Mouse (Mus musculus) embryonic facial prominence, embryonic 11.5 days (tissue): Measurements from ENCODE around the gene Spocd1. TPM values are rescaled to one million over a fixed set of nuclear protein-coding genes. Genes with fewer than 3 reads are reported as not detected.
"Not testable (repeated sequence)": the region's sequence is repeated elsewhere in the genome, so short reads cannot be mapped to it uniquely, and the experiment has no call there.

Experiments
- ATAC-seq: fragments of 200-750 bp; cut with Nextera tagmentation; replicated peaks from 2 replicates; pipeline ENCODE4 v1.8.0; 2017; ENCODE audit warnings: low read depth; ENCODE audit not compliant: insufficient number of reproducible peaks, low FRiP score, low TSS enrichment
- DNase-seq: peaks from one replicate; pipeline ENCODE4 v3.0.0-alpha.2; 2015; ENCODE audit warnings: low spot score
- H3K27ac ChIP-seq: fragments of 300-500 bp; sonication (generic); replicated peaks from 2 replicates; pipeline ENCODE4 v1.5.1; 2014; ENCODE audit warnings: mild to moderate bottlenecking, low read depth, low read length, control low read depth
- H3K27me3 ChIP-seq: fragments of 300-500 bp; sonication (generic); 2 replicates; pipeline ENCODE4 v1.6.1; 2014; ENCODE audit warnings: mild to moderate bottlenecking, low read length, moderate library complexity, mixed read lengths; ENCODE audit not compliant: control insufficient read depth, insufficient read depth
- H3K36me3 ChIP-seq: fragments of 300-500 bp; sonication (generic); replicated peaks from 2 replicates; pipeline ENCODE4 v1.6.1; 2014; ENCODE audit warnings: low read depth, mild to moderate bottlenecking, low read length, moderate library complexity, mixed read lengths; ENCODE audit not compliant: control insufficient read depth, insufficient read depth
- H3K4me1 ChIP-seq: fragments of 300-500 bp; sonication (generic); 2 replicates; pipeline ENCODE4 v1.6.1; 2014; ENCODE audit warnings: low read length, mixed read lengths; ENCODE audit not compliant: control insufficient read depth, insufficient read depth
- H3K4me2 ChIP-seq: fragments of 300-500 bp; sonication (generic); 2 replicates; pipeline ENCODE4 v1.6.1; 2014; ENCODE audit warnings: low read depth, mild to moderate bottlenecking, control low read depth, low read length, moderate library complexity
- H3K4me3 ChIP-seq: fragments of 300-500 bp; sonication (generic); 2 replicates; pipeline ENCODE4 v1.5.1; 2014; ENCODE audit warnings: low read depth, low read length, control low read depth
- H3K9ac ChIP-seq: fragments of 300-500 bp; sonication (generic); replicated peaks from 2 replicates; pipeline ENCODE4 v1.6.1; 2014; ENCODE audit warnings: mild to moderate bottlenecking, control low read depth, low read length
- H3K9me3 ChIP-seq: fragments of 300-500 bp; sonication (generic); replicated peaks from 2 replicates; pipeline ENCODE4 v1.6.1; 2016; ENCODE audit warnings: mild to moderate bottlenecking, low read length, inconsistent platforms, mixed read lengths; ENCODE audit not compliant: control insufficient read depth
- WGBS: fragments of 180-500 bp; shearing (Covaris S2); extraction: QIAGEN DNeasy Blood & Tissue Kit; methylation state at CpG from one replicate; pipeline ENCODE4 v1.1.7; 2014; 5-methylcytosine and 5-hydroxymethylcytosine counted together
- polyA plus RNA-seq: library from polyadenylated mRNA; unstranded; fragments of >200 nt; fragmentation: Nextera tagmentation; extraction: Ambion mirVana; gene quantifications from 2 replicates; pipeline ENCODE4 v1.2.1, GENCODE M21; 2014

Spocd1 gene
- polyA plus RNA-seq, 1 experiment from 2014 or later: not detected

DNA sequence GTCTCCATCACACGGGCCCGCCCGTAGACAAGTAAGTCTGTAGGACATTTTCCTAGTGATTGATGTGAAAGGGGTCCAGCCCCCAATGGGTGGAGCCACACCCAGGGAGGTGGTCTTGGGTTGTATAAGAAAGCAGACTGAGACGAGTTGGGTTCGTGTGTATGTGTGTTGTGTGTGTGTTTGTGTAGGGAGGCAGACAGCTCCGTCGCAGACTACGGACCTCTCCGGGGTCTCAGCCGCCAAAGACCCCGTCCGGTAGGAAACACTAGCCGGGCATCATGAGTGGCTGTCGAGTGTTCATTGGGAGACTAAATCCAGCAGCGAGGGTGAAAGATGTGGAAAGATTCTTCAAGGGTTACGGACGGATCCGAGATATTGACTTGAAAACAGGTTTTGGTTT, 30.2 kb upstream of the Spocd1 start:
- not testable (repeated sequence) for ATAC-seq, H3K27me3 ChIP-seq, H3K27ac ChIP-seq, H3K36me3 ChIP-seq, H3K4me3 ChIP-seq, DNase-seq, H3K9ac ChIP-seq, H3K4me1 ChIP-seq, H3K4me2 ChIP-seq, H3K9me3 ChIP-seq
- WGBS: 97% methylated on average over 18 of the region's 18 CpGs

DNA sequence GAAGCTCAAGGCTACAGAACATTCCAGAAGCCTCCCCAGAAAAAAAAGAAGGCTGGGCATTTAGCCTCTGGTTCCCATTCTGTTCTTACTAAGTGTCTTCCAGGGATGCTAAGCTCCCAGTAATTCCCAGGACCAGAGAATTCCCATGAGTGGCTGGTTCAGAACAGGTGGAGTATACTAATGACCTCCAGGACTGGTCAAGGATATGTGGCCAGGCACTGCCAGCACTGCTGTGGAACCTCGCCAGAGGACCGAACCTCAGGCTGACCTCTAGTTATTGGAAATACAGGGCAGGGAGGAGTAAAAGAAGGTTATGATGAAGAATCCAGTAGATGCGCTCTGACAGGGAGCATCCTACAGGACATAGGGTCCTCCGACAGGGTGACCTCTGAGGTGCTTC, 26.7 kb upstream of the Spocd1 start:
- no peak overlapping the region for H3K4me2 ChIP-seq
- H3K9ac ChIP-seq: no peak overlapping the region
- H3K9me3 ChIP-seq: no peaks in the 10 kb centered on the region
- WGBS: 78% methylated on average over 4 of the region's 4 CpGs
- H3K27me3 ChIP-seq: no peaks in the 10 kb centered on the region
- H3K4me1 ChIP-seq: no peaks in the 10 kb centered on the region
- H3K27ac ChIP-seq: no peak overlapping the region
- DNase-seq (no peak), ATAC-seq (no peak)
- no peaks in the 10 kb centered on the region for H3K36me3 ChIP-seq
- no peak overlapping the region for H3K4me3 ChIP-seq

DNA sequence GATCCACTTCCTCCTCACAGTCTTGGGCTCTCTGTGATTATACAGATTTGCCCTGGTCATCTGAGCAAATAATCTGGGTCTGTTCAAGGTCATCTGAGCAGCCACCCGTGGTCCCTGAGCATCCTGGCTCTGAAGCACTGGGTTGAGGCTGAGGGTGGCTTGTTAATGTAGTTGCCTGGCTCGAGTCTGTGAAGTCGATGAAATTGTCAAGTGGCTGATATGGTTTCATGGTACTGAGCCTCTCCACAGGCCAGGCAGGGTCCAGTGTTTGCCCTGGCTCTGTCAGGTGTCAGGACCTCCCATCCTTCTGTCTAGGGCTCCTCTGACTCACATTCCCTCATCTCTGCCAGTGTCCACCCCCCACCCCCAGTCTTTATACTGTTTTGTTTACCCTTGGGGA, 25.5 kb upstream of the Spocd1 start:
- DNase-seq (no peak), ATAC-seq (no peak)
- Histone ChIP-seq H3K27me3 (no peaks in the 10 kb centered on the region), H3K27ac (no peak overlapping the region), H3K9ac (no peak overlapping the region), H3K4me3 (no peak overlapping the region), H3K4me2 (no peak overlapping the region), H3K4me1 (no peaks in the 10 kb centered on the region), H3K36me3 (no peaks in the 10 kb centered on the region), H3K9me3 (no peaks in the 10 kb centered on the region)
- 65% methylated on average over 3 of the region's 3 CpGs for WGBS

DNA sequence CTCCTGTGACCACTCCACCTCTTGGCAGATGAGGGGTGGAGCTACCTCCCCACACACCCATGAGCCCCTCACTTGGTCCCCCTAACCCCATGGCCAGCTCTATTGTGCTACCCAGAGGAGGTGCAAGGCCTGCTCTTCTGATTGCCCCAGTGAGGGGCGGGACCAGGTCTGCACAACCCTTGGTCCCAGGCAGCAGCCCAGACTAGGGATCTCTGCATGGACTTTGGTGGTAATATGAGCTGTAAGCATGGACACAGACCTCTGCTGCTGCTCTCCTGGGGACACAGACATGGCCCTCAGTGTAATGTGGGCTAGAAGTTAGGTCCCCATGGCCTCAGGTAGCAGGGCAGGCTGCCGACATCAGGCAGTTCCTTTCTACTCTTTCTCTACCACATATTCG, 24.0 kb upstream of the Spocd1 start:
- Histone ChIP-seq H3K4me3 (no peak overlapping the region), H3K27me3 (no peaks in the 10 kb centered on the region), H3K9ac (no peak overlapping the region), H3K36me3 (no peaks in the 10 kb centered on the region), H3K4me2 (no peak overlapping the region), H3K9me3 (no peaks in the 10 kb centered on the region), H3K27ac (no peak overlapping the region), H3K4me1 (no peaks in the 10 kb centered on the region)
- ATAC-seq: no peak
- 79% methylated on average over 3 of the region's 3 CpGs for WGBS
- no peak for DNase-seq

DNA sequence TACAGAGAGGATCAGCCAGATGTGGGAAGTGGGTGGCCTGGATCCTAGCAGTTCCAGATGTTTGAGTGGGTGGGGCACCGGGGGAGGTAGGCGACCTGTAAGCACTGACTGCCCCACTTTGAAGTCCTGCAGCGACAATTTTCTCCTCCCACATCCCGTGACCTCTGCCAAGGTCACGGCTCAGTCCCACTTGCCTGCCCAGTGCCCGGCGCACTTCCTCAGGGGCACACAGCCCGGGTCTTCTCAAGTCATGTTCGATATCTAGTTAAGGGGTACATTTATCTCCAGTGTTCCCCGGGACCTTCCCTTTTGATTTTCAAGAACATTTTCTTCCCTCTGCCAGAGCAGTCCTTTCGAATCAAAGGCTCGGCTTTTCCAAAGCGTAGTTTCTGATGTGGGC, 23.0 kb upstream of the Spocd1 start:
- H3K27me3 ChIP-seq: no peaks in the 10 kb centered on the region
- no peak overlapping the region for H3K4me2 ChIP-seq
- no peaks in the 10 kb centered on the region for H3K9me3 ChIP-seq
- H3K4me1 ChIP-seq: no peaks in the 10 kb centered on the region
- H3K4me3 ChIP-seq: no peak overlapping the region
- DNase-seq: peak; percentile 31
- no peak overlapping the region for H3K27ac ChIP-seq
- no peak for ATAC-seq
- H3K9ac ChIP-seq: no peak overlapping the region
- 58% methylated on average over 13 of the region's 13 CpGs for WGBS
- no peaks in the 10 kb centered on the region for H3K36me3 ChIP-seq

DNA sequence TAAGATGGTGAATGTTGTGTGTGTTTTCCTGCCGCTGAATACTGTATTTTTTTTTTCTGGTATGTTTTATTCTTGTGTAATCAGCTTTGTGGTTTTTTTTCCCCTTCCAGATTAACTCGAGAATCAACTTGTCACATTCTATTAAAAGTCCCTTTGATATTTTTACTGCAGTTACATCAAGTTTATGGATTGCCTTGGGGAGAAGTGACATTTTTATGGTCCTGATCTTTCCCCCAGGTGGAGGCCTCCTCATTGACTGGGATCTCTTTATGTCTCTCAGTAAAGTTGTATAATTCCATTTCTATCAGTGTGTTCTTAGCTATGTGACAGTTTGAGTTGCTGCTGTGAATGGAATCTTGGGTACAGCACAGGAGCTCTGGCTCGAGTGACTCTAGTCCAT, 20.2 kb upstream of the Spocd1 start:
- no peak overlapping the region for H3K27ac ChIP-seq
- no peak overlapping the region for H3K9ac ChIP-seq
- ATAC-seq (no peak), DNase-seq (no peak)
- no peaks in the 10 kb centered on the region for H3K27me3 ChIP-seq
- H3K4me3 ChIP-seq: no peak overlapping the region
- no peaks in the 10 kb centered on the region for H3K9me3 ChIP-seq
- H3K36me3 ChIP-seq: no peaks in the 10 kb centered on the region
- H3K4me2 ChIP-seq: no peak overlapping the region
- WGBS: 63% methylated on average over 3 of the region's 3 CpGs
- peaks cover 3% of the 10 kb centered on the region for H3K4me1 ChIP-seq

DNA sequence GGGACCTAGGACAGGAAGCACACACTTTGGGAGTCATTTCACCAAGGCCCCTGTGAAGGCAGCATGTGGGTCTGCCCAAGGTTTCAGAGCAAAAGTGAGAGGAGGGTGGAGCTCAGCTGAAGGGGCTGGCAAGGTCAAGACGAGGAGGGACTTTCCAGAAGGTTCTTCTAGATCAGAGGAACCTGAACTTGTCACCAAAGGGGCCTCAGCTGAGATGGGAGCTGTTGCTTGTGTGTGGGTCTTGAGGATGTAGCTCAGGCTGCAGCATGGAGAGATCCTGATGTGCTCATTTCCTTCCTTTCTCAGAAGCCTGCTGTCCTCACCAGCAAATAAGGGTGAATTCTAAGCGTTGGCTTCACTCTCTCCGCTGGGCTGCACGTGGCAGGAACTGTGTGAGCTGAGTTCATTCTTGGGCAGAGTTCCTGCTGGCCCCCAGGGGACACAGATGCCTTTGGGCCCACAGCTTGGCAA, 19.8 kb upstream of the Spocd1 start:
- H3K36me3 ChIP-seq: no peaks in the 10 kb centered on the region
- H3K4me2 ChIP-seq: no peak overlapping the region
- no peak for DNase-seq
- H3K9me3 ChIP-seq: no peaks in the 10 kb centered on the region
- no peak overlapping the region for H3K27ac ChIP-seq
- H3K4me1 ChIP-seq: peaks cover 5% of the 10 kb centered on the region
- WGBS: 63% methylated on average over 4 of the region's 4 CpGs
- H3K9ac ChIP-seq: no peak overlapping the region
- H3K4me3 ChIP-seq: no peak overlapping the region
- no peaks in the 10 kb centered on the region for H3K27me3 ChIP-seq
- no peak for ATAC-seq

DNA sequence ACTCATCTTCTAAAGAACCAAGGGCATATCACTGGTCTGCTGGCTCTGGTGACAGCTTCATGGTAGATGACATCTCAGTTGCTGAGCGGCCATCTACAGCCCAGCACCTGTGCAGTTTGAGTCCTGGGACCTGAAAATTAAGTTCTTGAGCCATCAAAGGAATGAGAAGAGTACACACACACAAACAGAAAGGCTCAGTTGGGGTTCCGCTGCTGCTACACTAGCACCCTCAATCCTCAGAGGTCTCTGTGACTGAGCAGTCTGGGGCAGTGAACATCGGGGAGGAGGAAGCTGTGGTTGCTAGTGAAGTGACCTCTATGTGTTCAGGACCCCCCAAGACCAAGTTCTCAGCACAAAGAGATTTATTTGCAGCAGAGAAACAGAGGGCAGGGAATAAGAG, 16.1 kb upstream of the Spocd1 start:
- Histone ChIP-seq H3K27me3 (no peaks in the 10 kb centered on the region), H3K9me3 (no peaks in the 10 kb centered on the region), H3K9ac (no peak overlapping the region), H3K4me3 (no peak overlapping the region), H3K27ac (no peak overlapping the region), H3K4me1 (peaks cover 5% of the 10 kb centered on the region), H3K36me3 (no peaks in the 10 kb centered on the region), H3K4me2 (no peak overlapping the region)
- ATAC-seq (no peak), DNase-seq (no peak)
- 80% methylated on average over 3 of the region's 3 CpGs for WGBS
